Mouse (Mus musculus) fibroblast of lung, adult 2 months (primary cell): ENCODE measurements around the gene Galnt18.

Experiments used
- DNase-seq: peaks from one replicate; pipeline ENCODE4 v3.0.0-alpha.2; 2011; ENCODE audit warnings: low read depth

The Galnt18 gene

GRCm38 (mm10) chr7:111779504-111780242 is at the start of gene Galnt18:
Gene Galnt18 (minus strand): TSS chr7:111779977.
- DNase-seq, result peak; percentile 44

- no peak for DNase-seq
These were observed 47.6 kb upstream of the Galnt18 start for GRCm38 (mm10) chr7:111827337-111827736.

GRCm38 (mm10) chr7:111813093-111813492 is 33.3 kb upstream of the Galnt18 start:
- DNase-seq, result no peak

GRCm38 (mm10) chr7:111811036-111811435 is 31.3 kb upstream of the Galnt18 start:
- DNase-seq, result peak; percentile 63

- DNase-seq, result no peak
These were observed 30.0 kb upstream of the Galnt18 start for GRCm38 (mm10) chr7:111809796-111810195.

GRCm38 (mm10) chr7:111806083-111806482 is 26.3 kb upstream of the Galnt18 start:
- no peak for DNase-seq

GRCm38 (mm10) chr7:111804646-111805045 is 24.9 kb upstream of the Galnt18 start:
- DNase-seq, result no peak

GRCm38 (mm10) chr7:111800785-111801184 is 21.0 kb upstream of the Galnt18 start:
- no peak for DNase-seq

GRCm38 (mm10) chr7:111800120-111800519 is 20.3 kb upstream of the Galnt18 start:
- DNase-seq, result no peak

GRCm38 (mm10) chr7:111799021-111799420 is 19.2 kb upstream of the Galnt18 start:
- DNase-seq, result no peak

GRCm38 (mm10) chr7:111797337-111798010 is 17.7 kb upstream of the Galnt18 start:
- no peak for DNase-seq

GRCm38 (mm10) chr7:111795059-111795458 is 15.3 kb upstream of the Galnt18 start:
- DNase-seq, result no peak

- DNase-seq, result no peak
These were observed 12.4 kb upstream of the Galnt18 start for GRCm38 (mm10) chr7:111792154-111792553.

GRCm38 (mm10) chr7:111791347-111791746 is 11.6 kb upstream of the Galnt18 start:
- no peak for DNase-seq

GRCm38 (mm10) chr7:111787921-111788320 is 8.1 kb upstream of the Galnt18 start:
- no peak for DNase-seq

- no peak for DNase-seq
These were observed 5.7 kb upstream of the Galnt18 start for GRCm38 (mm10) chr7:111785478-111785877.

- peak; percentile 17 for DNase-seq
These were observed 2.3 kb upstream of the Galnt18 start for GRCm38 (mm10) chr7:111782126-111782525.

GRCm38 (mm10) chr7:111781316-111781715 is 1.5 kb upstream of the Galnt18 start:
- no peak for DNase-seq

GRCm38 (mm10) chr7:111778789-111779503 is 831 bp downstream of the Galnt18 start:
- DNase-seq, result no peak

- no peak for DNase-seq
These were observed 1.6 kb downstream of the Galnt18 start for GRCm38 (mm10) chr7:111778212-111778611.

- DNase-seq, result no peak
These were observed 2.6 kb downstream of the Galnt18 start for GRCm38 (mm10) chr7:111777186-111777585.

- no peak for DNase-seq
These were observed 3.6 kb downstream of the Galnt18 start for GRCm38 (mm10) chr7:111776160-111776559.

GRCm38 (mm10) chr7:111772398-111772797 is 7.4 kb downstream of the Galnt18 start:
- DNase-seq, result no peak
